8 mouse cellular contexts compared by ENCODE assay signal in the genomic region with DNA sequence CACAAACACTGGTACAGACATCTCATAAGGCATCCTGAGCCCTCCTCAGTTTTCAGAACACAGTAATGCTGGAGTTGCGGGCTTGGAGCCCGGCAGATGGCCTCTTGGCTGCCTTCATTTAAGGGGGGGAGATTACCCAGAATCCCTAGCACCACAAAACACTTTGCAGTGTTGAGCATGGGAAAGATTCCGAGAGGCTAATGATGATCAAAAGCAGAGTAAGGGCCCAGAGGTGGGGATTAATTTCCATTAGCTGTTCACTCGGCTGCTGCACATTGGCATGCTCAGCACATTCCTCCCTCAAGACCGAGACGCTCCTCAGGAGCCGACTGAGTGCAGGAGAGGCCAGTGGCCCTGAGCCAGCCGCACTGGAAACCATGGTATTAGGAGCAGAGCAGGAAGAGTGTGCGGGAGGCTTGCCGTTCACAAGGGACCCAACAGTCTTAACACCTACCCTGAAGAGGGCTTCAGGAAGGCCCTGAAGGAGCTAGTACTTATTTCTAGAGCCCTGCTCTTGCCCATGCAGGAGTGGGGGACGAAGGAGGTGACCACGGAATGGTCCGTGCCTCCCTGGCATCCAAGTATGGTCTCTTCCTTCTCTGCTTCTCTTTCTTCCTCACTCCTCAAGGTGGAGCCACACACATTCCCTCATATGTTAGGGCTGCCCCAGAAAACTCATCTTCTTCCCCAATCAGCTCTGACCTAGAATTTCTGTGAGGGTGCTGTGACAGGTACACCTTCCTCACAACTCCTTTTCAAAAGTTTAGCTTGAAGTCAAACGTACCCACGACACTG.
DNase-seq lines count a peak whose midpoint lies in the region; ATAC-seq lines count a peak whose summit lies in the region.

No protein-coding gene starts in this region.

- H3K4me1 ChIP-seq in heart, embryonic 13.5 days: peaks cover 23% of the 10 kb centered on the region
- H3K4me1 ChIP-seq in heart, embryonic 10.5 days: peaks cover 10% of the 10 kb centered on the region
- no peaks in the 10 kb centered on the region for H3K4me1 ChIP-seq in kidney, embryonic 16.5 days (ENCODE audit: insufficient read depth, low read length)
- H3K4me1 ChIP-seq in midbrain, embryonic 16.5 days (ENCODE audit: control insufficient read depth, insufficient read depth, low read length): peaks cover 8% of the 10 kb centered on the region; the same call in 1 of the 2 replicates

- WGBS in heart, embryonic 13.5 days: 46% methylated on average over 15 of the region's 15 CpGs
- WGBS in heart, embryonic 10.5 days: 59% methylated on average over 15 of the region's 15 CpGs
- 42% methylated on average over 15 of the region's 15 CpGs for WGBS in kidney, embryonic 16.5 days
- WGBS in midbrain, embryonic 16.5 days: 37% methylated on average over 15 of the region's 15 CpGs

- no peak for DNase-seq in heart, embryonic 10.5 days (ENCODE audit: low spot score)
- peak; percentile 69 for DNase-seq in cerebellum, adult 11-12 months
- peak; percentile 63 for DNase-seq in gastrocnemius, adult 18-20 months (ENCODE audit: low spot score)
- no peak for DNase-seq in thymus, adult 18-20 months
- DNase-seq in spleen, adult 18-20 months: no peak

- H3K27ac ChIP-seq in heart, embryonic 13.5 days (replicated peaks): peak overlapping the region; percentile 25
- no peak overlapping the region; the same call in 1 of the 2 replicates for H3K27ac ChIP-seq in heart, embryonic 10.5 days
- no peak overlapping the region for H3K27ac ChIP-seq in kidney, embryonic 16.5 days (ENCODE audit: low read length)
- H3K27ac ChIP-seq in midbrain, embryonic 16.5 days (ENCODE audit: low read length): peak overlapping the region; percentile 31

- H3K9me3 ChIP-seq in heart, embryonic 13.5 days: no peaks in the 10 kb centered on the region
- no peaks in the 10 kb centered on the region for H3K9me3 ChIP-seq in heart, embryonic 10.5 days
- no peaks in the 10 kb centered on the region for H3K9me3 ChIP-seq in kidney, embryonic 16.5 days (ENCODE audit: low read length)
- no peaks in the 10 kb centered on the region for H3K9me3 ChIP-seq in midbrain, embryonic 16.5 days (replicated peaks; ENCODE audit: control insufficient read depth, low read length, poor library complexity, severe bottlenecking)

- H3K27me3 ChIP-seq in heart, embryonic 13.5 days (replicated peaks): no peaks in the 10 kb centered on the region
- H3K27me3 ChIP-seq in heart, embryonic 10.5 days (ENCODE audit: insufficient read depth, poor library complexity, severe bottlenecking): no peaks in the 10 kb centered on the region
- H3K27me3 ChIP-seq in kidney, embryonic 16.5 days (ENCODE audit: insufficient read depth, low read length): no peaks in the 10 kb centered on the region
- H3K27me3 ChIP-seq in midbrain, embryonic 16.5 days (ENCODE audit: control insufficient read depth, insufficient read depth, low read depth, low read length): no peaks in the 10 kb centered on the region

- no peaks in the 10 kb centered on the region for H3K36me3 ChIP-seq in heart, embryonic 13.5 days
- H3K36me3 ChIP-seq in heart, embryonic 10.5 days: no peaks in the 10 kb centered on the region
- H3K36me3 ChIP-seq in kidney, embryonic 16.5 days (ENCODE audit: insufficient read depth, low read length): no peaks in the 10 kb centered on the region
- no peaks in the 10 kb centered on the region for H3K36me3 ChIP-seq in midbrain, embryonic 16.5 days (ENCODE audit: control insufficient read depth, insufficient read depth, low read length)

- peak overlapping the region; percentile 45 for H3K4me2 ChIP-seq in heart, embryonic 13.5 days
- 0 out of 2 replicates have a peak overlapping the region, but pooled peaks have one; percentile 16 for H3K4me2 ChIP-seq in kidney, embryonic 16.5 days (replicated peaks; ENCODE audit: low read depth, low read length)
- peak overlapping the region; percentile 29; the same call in 1 of the 2 replicates for H3K4me2 ChIP-seq in midbrain, embryonic 16.5 days (ENCODE audit: low read length)

- no peak overlapping the region for H3K9ac ChIP-seq in heart, embryonic 13.5 days
- no peak overlapping the region for H3K9ac ChIP-seq in kidney, embryonic 16.5 days (replicated peaks; ENCODE audit: low read length)
- no peak overlapping the region for H3K9ac ChIP-seq in midbrain, embryonic 16.5 days (ENCODE audit: low read depth, low read length)

- no peak overlapping the region for H3K4me3 ChIP-seq in heart, embryonic 13.5 days
- H3K4me3 ChIP-seq in heart, embryonic 10.5 days: no peak overlapping the region
- H3K4me3 ChIP-seq in kidney, embryonic 16.5 days (ENCODE audit: low read length): no peak overlapping the region
- no peak overlapping the region for H3K4me3 ChIP-seq in midbrain, embryonic 16.5 days (ENCODE audit: low read depth, low read length)

- peak; percentile 37; the same call in 1 of the 2 replicates for ATAC-seq in heart, embryonic 13.5 days (ENCODE audit: extremely low read depth, insufficient number of reproducible peaks, low FRiP score, low TSS enrichment)
- ATAC-seq in kidney, embryonic 16.5 days (ENCODE audit: low FRiP score, low TSS enrichment): peak; percentile 74
- ATAC-seq in midbrain, embryonic 16.5 days: peak; percentile 81

Comparison
In these comparisons a context has a peak if more than half of its experiments do, and no peak if none do; other contexts are left out.
1. H3K27ac ChIP-seq: peak in heart, embryonic 13.5 days (single experiment) and midbrain, embryonic 16.5 days (single experiment); none in heart, embryonic 10.5 days (single experiment) and kidney, embryonic 16.5 days (single experiment).
2. DNase-seq: peak in cerebellum, adult 11-12 months (single experiment) and gastrocnemius, adult 18-20 months (single experiment); none in heart, embryonic 10.5 days (single experiment), thymus, adult 18-20 months (0 of 2) and spleen, adult 18-20 months (0 of 2).
3. Peak in every context shown above with its lines, with median percentiles within 50 percentile points of each other: ATAC-seq and H3K4me2 ChIP-seq.